Mouse (Mus musculus) hindbrain, embryonic 16.5 days (tissue): ENCODE results near the gene Tie1. TPM values are rescaled to one million over a fixed set of nuclear protein-coding genes. Genes with fewer than 3 reads are reported as not detected.

ENCODE experiments used
- ATAC-seq: fragments of 200-750 bp; cut with Nextera tagmentation; 2 replicates; pipeline ENCODE4 v1.8.0; 2017; ENCODE audit warnings: moderate TSS enrichment, moderate library complexity
- H3K27ac ChIP-seq: fragments of 300-500 bp; sonication (generic); 2 replicates; pipeline ENCODE4 v1.5.1; 2014; ENCODE audit warnings: low read depth, mild to moderate bottlenecking, control low read depth, low read length, moderate library complexity
- H3K27me3 ChIP-seq: fragments of 300-500 bp; sonication (generic); replicated peaks from 2 replicates; pipeline ENCODE4 v1.6.1; 2014; ENCODE audit warnings: low read length; ENCODE audit not compliant: control insufficient read depth, insufficient read depth
- H3K36me3 ChIP-seq: fragments of 300-500 bp; sonication (generic); 2 replicates; pipeline ENCODE4 v1.6.1; 2014; ENCODE audit warnings: mild to moderate bottlenecking, low read length, moderate library complexity, mixed read lengths; ENCODE audit not compliant: control insufficient read depth, insufficient read depth
- H3K4me1 ChIP-seq: fragments of 300-500 bp; sonication (generic); 2 replicates; pipeline ENCODE4 v1.6.1; 2014; ENCODE audit warnings: low read depth, low read length; ENCODE audit not compliant: control insufficient read depth, insufficient read depth
- H3K4me2 ChIP-seq: fragments of 300-500 bp; sonication (generic); 2 replicates; pipeline ENCODE4 v1.6.1; 2014; ENCODE audit warnings: mild to moderate bottlenecking, low read length, control low read depth, moderate library complexity
- H3K4me3 ChIP-seq: fragments of 300-500 bp; sonication (generic); 2 replicates; pipeline ENCODE4 v1.5.1; 2014; ENCODE audit warnings: mild to moderate bottlenecking, low read length, control low read depth, moderate library complexity
- H3K9ac ChIP-seq: fragments of 300-500 bp; sonication (generic); 2 replicates; pipeline ENCODE4 v1.6.1; 2014; ENCODE audit warnings: low read depth, mild to moderate bottlenecking, control low read depth, low read length, moderate library complexity
- H3K9me3 ChIP-seq: fragments of 300-500 bp; sonication (generic); 2 replicates; pipeline ENCODE4 v1.6.1; 2014; ENCODE audit warnings: mild to moderate bottlenecking, low read length, moderate library complexity; ENCODE audit not compliant: control insufficient read depth
- WGBS: fragments of 180-500 bp; shearing (Covaris S2); extraction: QIAGEN DNeasy Blood & Tissue Kit; methylation state at CpG from one replicate; pipeline ENCODE4 v1.1.7; 2014; 5-methylcytosine and 5-hydroxymethylcytosine counted together
- polyA plus RNA-seq: library from polyadenylated mRNA; unstranded; fragments of >200 nt; fragmentation: Nextera tagmentation; extraction: Ambion mirVana; gene quantifications from 2 replicates; pipeline ENCODE4 v1.2.1, GENCODE M21; 2015

The Tie1 gene
- polyA plus RNA-seq, 1 experiment from 2014 or later, result 13.5 TPM

GRCm38 (mm10) chr4:118446415-118447153 lies 43.3 kb downstream of the Tie1 start:
- H3K4me2 ChIP-seq, result peak overlapping the region; percentile 94
- H3K27me3 ChIP-seq, result no peaks in the 10 kb centered on the region
- no peaks in the 10 kb centered on the region for H3K9me3 ChIP-seq
- H3K9ac ChIP-seq, result peak overlapping the region; percentile 66
- 0 out of 2 replicates have a peak overlapping the region, but pooled peaks have one; percentile 13 for H3K27ac ChIP-seq
- peak; percentile 68 for ATAC-seq
- WGBS, result 19% methylated on average over 24 of the region's 24 CpGs
- H3K4me1 ChIP-seq, result peaks cover 10% of the 10 kb centered on the region
- H3K36me3 ChIP-seq, result no peaks in the 10 kb centered on the region
- peak overlapping the region; percentile 49 for H3K4me3 ChIP-seq

DNA sequence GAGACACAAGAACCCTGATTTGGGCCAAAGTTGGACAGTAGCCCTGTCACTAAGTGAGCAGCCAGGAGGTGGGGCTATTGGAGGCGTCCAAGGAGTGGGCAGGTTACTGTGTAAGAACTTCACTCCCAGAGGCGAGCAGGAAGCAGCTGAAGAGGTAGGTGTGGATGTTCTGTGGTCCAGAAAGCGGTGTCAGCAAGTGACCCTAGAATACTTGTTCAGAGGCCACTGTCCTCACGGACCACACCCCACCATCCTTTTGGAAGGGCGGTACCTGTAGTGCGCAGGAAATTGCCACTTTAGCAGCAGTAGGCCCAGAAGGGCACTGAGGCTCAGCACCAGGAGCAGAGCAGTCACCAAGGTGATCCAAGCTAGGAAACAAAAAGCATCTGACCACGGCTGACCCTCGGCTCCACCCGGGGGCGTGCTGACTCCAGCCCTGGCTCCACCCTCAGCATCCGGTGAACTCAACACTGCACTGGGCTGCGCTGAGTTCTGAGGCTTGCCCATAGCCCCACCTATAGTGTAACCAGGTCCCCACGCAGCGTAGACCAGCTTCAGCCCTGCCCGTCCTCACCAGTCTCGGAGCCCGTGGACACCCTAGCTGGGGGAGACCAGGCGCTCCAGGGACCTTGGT lies 44.0 kb downstream of the Tie1 start:
- H3K27me3 ChIP-seq, result no peaks in the 10 kb centered on the region
- H3K4me3 ChIP-seq, result peak overlapping the region; percentile 49
- H3K9me3 ChIP-seq, result no peaks in the 10 kb centered on the region
- peak; percentile 84 for ATAC-seq
- H3K27ac ChIP-seq, result 0 out of 2 replicates have a peak overlapping the region, but pooled peaks have one; percentile 13
- H3K36me3 ChIP-seq, result no peaks in the 10 kb centered on the region
- H3K4me1 ChIP-seq, result peaks cover 10% of the 10 kb centered on the region
- 21% methylated on average over 18 of the region's 18 CpGs for WGBS
- H3K4me2 ChIP-seq, result peak overlapping the region; percentile 94
- peak overlapping the region; percentile 66 for H3K9ac ChIP-seq

DNA sequence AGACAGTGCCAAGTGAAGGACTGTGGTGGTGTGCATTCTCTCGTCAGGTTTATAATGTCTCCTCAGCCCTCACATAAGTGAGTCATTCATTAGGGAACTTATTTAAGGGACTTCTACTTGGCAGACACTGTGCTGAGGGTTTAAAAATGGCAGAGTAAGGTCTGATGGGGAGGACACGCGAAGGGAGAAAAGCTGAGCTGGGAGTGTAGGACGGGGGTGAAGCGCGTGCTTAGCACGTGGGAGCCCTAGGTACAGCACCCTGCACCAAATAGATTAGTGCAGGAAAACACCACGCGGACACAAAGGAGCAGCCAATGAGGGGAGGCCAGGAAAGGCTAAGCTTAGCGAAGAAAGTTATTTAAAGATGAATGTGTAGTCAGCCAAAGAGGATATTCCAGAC lies 44.8 kb downstream of the Tie1 start:
- Histone ChIP-seq H3K4me3 (no peak overlapping the region), H3K4me2 (no peak overlapping the region), H3K27ac (no peak overlapping the region), H3K4me1 (peaks cover 10% of the 10 kb centered on the region), H3K27me3 (no peaks in the 10 kb centered on the region), H3K9ac (no peak overlapping the region), H3K9me3 (no peaks in the 10 kb centered on the region), H3K36me3 (no peaks in the 10 kb centered on the region)
- 87% methylated on average over 10 of the region's 10 CpGs for WGBS
- no peak for ATAC-seq

- H3K27me3 ChIP-seq, result no peaks in the 10 kb centered on the region
- no peaks in the 10 kb centered on the region for H3K36me3 ChIP-seq
- H3K4me1 ChIP-seq, result peaks cover 11% of the 10 kb centered on the region
- H3K4me3 ChIP-seq, result peak overlapping the region; percentile 48
- WGBS, result 10% methylated on average over 12 of the region's 12 CpGs
- peak; percentile 30 for ATAC-seq
- peak overlapping the region; percentile 58 for H3K9ac ChIP-seq
- peak overlapping the region; percentile 84 for H3K4me2 ChIP-seq
- no peaks in the 10 kb centered on the region for H3K9me3 ChIP-seq
- H3K27ac ChIP-seq, result peak overlapping the region; percentile 84
Observed at GRCm38 (mm10) chr4:118437829-118438253, 52.0 kb downstream of the Tie1 start.

GRCm38 (mm10) chr4:118436820-118437603 lies 52.8 kb downstream of the Tie1 start, which contains the start of gene Cdc20:
Gene Cdc20, minus strand, starts transcription at chr4:118437352.
- H3K4me3 ChIP-seq, result peak within 1 kb of the TSS; percentile 48

DNA sequence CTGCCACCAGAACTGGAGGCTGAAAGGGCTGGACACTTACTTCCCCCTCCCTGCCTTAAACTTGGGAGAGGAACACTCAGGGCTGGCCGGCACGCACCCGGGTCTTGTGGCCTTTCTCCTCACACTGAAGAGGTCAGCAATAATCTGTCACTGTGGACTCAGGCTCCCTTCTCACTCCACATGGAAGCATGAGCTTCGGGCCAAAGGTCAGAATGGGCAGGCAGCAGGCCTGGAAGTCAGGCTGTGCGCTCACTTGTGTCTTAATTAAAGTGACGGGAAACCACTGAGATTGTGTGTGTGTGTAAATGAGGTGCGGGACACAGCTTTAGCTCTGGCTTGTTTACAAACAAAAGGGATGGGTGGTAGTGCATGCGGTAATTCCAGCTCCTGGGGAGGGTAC lies 57.5 kb downstream of the Tie1 start:
- peaks cover 8% of the 10 kb centered on the region; the same call in 1 of the 2 replicates for H3K36me3 ChIP-seq
- no peaks in the 10 kb centered on the region for H3K9me3 ChIP-seq
- H3K27ac ChIP-seq, result no peak overlapping the region
- no peak overlapping the region for H3K4me2 ChIP-seq
- H3K27me3 ChIP-seq, result no peaks in the 10 kb centered on the region
- WGBS, result 52% methylated on average over 8 of the region's 8 CpGs
- peaks cover 19% of the 10 kb centered on the region for H3K4me1 ChIP-seq
- no peak for ATAC-seq
- H3K9ac ChIP-seq, result no peak overlapping the region
- H3K4me3 ChIP-seq, result no peak overlapping the region

More at GRCm38 (mm10) chr4:118436820-118437603, 52.8 kb downstream of the Tie1 start, which contains the start of gene Cdc20:
- peak; percentile 97 for ATAC-seq
- Histone ChIP-seq H3K9me3 (no peaks in the 10 kb centered on the region), H3K36me3 (peaks cover 5% of the 10 kb centered on the region; the same call in 1 of the 2 replicates), H3K4me2 (peak within 1 kb of the TSS; percentile 84), H3K9ac (peak within 1 kb of the TSS; percentile 60), H3K4me1 (peaks cover 11% of the 10 kb centered on the region), H3K27ac (peak within 1 kb of the TSS; percentile 84), H3K27me3 (no peaks in the 10 kb centered on the region)
- WGBS, result under 1% methylated on average over 59 of the region's 67 CpGs

- Histone ChIP-seq H3K4me3 (no peak overlapping the region), H3K9ac (no peak overlapping the region), H3K27ac (no peak overlapping the region), H3K36me3 (peaks cover 8% of the 10 kb centered on the region; the same call in 1 of the 2 replicates), H3K27me3 (no peaks in the 10 kb centered on the region), H3K4me1 (peaks cover 17% of the 10 kb centered on the region), H3K9me3 (no peaks in the 10 kb centered on the region), H3K4me2 (peak overlapping the region; percentile 90)
- no peak for ATAC-seq
- 63% methylated on average over 7 of the region's 7 CpGs for WGBS
Observed at GRCm38 (mm10) chr4:118429215-118429895, 60.5 kb downstream of the Tie1 start.

DNA sequence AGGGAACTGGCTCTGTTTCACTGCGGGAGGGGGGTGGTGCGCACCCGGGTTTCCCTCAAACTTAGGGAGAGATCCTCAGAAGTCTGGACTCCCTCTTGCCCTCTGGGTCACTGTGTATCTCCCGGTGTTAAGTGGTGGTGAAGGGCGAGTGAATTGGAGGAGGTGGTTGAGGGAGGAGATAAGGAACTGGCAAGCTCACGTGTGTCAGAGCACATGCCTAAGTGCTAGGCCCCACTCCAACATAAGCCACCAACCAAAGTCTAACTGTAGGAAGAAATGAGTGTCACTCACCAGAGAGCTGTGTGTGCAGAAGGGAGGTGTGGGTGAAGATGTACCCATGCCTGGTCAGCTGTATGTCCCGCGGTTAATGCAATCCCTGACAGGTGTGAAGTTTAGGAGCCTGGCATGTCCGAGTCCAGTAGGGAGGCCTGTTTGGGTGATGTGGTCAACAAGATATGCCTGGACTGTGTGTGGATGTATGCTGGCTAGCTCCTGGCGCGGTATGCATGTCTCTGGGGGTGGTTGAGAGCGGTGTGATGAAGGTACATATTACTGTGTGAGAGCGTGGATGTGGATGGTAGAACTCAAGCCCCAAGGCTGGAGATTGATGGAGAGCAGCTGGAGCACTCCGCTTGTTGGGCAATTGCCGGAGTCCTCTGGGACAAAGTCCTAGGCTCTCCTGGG lies 61.2 kb downstream of the Tie1 start:
- H3K9ac ChIP-seq, result peak overlapping the region; percentile 79
- peak; percentile 15; the same call in 1 of the 2 replicates for ATAC-seq
- no peaks in the 10 kb centered on the region for H3K27me3 ChIP-seq
- H3K27ac ChIP-seq, result peak overlapping the region; percentile 53
- peaks cover 17% of the 10 kb centered on the region for H3K4me1 ChIP-seq
- H3K36me3 ChIP-seq, result peaks cover 8% of the 10 kb centered on the region; the same call in 1 of the 2 replicates
- H3K4me2 ChIP-seq, result peak overlapping the region; percentile 90
- WGBS, result 53% methylated on average over 15 of the region's 15 CpGs
- peak overlapping the region; percentile 59 for H3K4me3 ChIP-seq
- no peaks in the 10 kb centered on the region for H3K9me3 ChIP-seq
